Mouse (Mus musculus) thymus, adult 2 months (tissue): ENCODE measurements around the gene Zfp507. TPM values are rescaled to one million over a fixed set of nuclear protein-coding genes. Genes with fewer than 3 reads are reported as not detected.

ENCODE experiments used
- DNase-seq: peaks from one replicate; pipeline ENCODE4 v3.0.0; 2021
- H3K27ac ChIP-seq: fragments of 200-500 bp; 2 replicates; pipeline ENCODE4 v1.5.1; 2012; ENCODE audit warnings: low read length, control low read depth; ENCODE audit not compliant: control insufficient read depth, insufficient read depth
- H3K27me3 ChIP-seq: fragments of 200-500 bp; 2 replicates; pipeline ENCODE4 v1.6.1; 2012; ENCODE audit warnings: mild to moderate bottlenecking, low read length, moderate library complexity, mixed read lengths; ENCODE audit not compliant: control insufficient read depth, insufficient read depth
- H3K36me3 ChIP-seq: fragments of 200-500 bp; 2 replicates; pipeline ENCODE4 v1.6.1; 2012; ENCODE audit warnings: mild to moderate bottlenecking, low read length, moderate library complexity; ENCODE audit not compliant: control insufficient read depth, insufficient read depth
- H3K4me1 ChIP-seq: fragments of 200-500 bp; replicated peaks from 2 replicates; pipeline ENCODE4 v1.6.1; 2012; ENCODE audit warnings: low read length; ENCODE audit not compliant: control insufficient read depth, insufficient read depth
- H3K4me3 ChIP-seq: fragments of 200-500 bp; 2 replicates; pipeline ENCODE4 v1.5.1; 2012; ENCODE audit warnings: mild to moderate bottlenecking, low read length, control low read depth, moderate library complexity; ENCODE audit not compliant: control insufficient read depth, insufficient read depth
- CTCF ChIP-seq: fragments of 200-500 bp; IDR thresholded peaks from 2 replicates; pipeline ENCODE4 v1.5.1; 2012; ENCODE audit warnings: mild to moderate bottlenecking, control low read depth, low read length, moderate library complexity, borderline replicate concordance; ENCODE audit not compliant: control insufficient read depth, poor library complexity, insufficient read depth; ENCODE audit errors: extremely low read depth
- POLR2A ChIP-seq: fragments of 200-500 bp; IDR thresholded peaks from 2 replicates; pipeline ENCODE4 v1.6.1; 2012; ENCODE audit warnings: mild to moderate bottlenecking, low read length, control low read depth, moderate library complexity; ENCODE audit not compliant: control insufficient read depth, poor library complexity, insufficient read depth; ENCODE audit errors: extremely low read depth
- WGBS: fragments of 180-500 bp; shearing (Covaris S2); methylation state at CpG from one replicate; pipeline ENCODE4 v1.1.7; 2018; 5-methylcytosine and 5-hydroxymethylcytosine counted together
- polyA plus RNA-seq: library from polyadenylated mRNA; depleted of rRNA; stranded (reverse); fragments of >200 nt; gene quantifications from 2 replicates; pipeline ENCODE4 v1.2.3, GENCODE M21; 2012; rRNA removed

Zfp507 gene
- polyA plus RNA-seq, 1 experiment: 12.7 TPM

GRCm38 (mm10) chr7:35733313-35734050 lies 69.3 kb downstream of the Zfp507 start:
- no peak for TF ChIP-seq POLR2A
- no peak for TF ChIP-seq CTCF
- peaks cover 12% of the 10 kb centered on the region for H3K4me1 ChIP-seq
- DNase-seq: no peak
- H3K4me3 ChIP-seq: no peak overlapping the region
- no peaks in the 10 kb centered on the region for H3K36me3 ChIP-seq
- 93% methylated on average over 14 of the region's 14 CpGs for WGBS
- no peaks in the 10 kb centered on the region for H3K27me3 ChIP-seq
- no peak overlapping the region for H3K27ac ChIP-seq

DNA sequence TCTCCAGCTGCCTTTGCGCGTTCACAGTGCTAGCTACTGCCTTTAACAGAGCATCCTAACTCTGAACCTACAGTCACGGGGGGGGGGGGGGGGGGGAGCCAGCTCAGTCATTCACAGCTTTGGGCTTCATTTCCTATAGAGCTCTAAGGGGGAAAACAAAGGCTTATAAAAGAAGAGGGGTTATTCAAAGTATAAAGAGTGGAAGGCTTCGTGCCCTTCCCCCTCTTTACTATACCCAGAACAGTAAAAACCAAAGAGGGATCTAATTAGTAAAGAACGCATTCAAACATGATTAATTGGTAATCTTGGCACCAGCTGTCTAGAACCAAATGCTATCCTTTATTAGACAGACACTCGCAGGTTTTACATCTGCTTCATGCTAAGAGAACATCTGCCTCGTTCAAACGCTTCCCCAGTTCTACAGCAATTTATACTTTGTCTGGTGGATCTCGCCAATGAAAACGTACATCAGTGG lies 70.2 kb downstream of the Zfp507 start:
- 92% methylated on average over 10 of the region's 10 CpGs for WGBS
- Histone ChIP-seq H3K27ac (no peak overlapping the region), H3K4me1 (peaks cover 12% of the 10 kb centered on the region), H3K27me3 (no peaks in the 10 kb centered on the region), H3K4me3 (no peak overlapping the region), H3K36me3 (no peaks in the 10 kb centered on the region)
- TF ChIP-seq POLR2A (no peak), CTCF (no peak)
- DNase-seq: no peak

DNA sequence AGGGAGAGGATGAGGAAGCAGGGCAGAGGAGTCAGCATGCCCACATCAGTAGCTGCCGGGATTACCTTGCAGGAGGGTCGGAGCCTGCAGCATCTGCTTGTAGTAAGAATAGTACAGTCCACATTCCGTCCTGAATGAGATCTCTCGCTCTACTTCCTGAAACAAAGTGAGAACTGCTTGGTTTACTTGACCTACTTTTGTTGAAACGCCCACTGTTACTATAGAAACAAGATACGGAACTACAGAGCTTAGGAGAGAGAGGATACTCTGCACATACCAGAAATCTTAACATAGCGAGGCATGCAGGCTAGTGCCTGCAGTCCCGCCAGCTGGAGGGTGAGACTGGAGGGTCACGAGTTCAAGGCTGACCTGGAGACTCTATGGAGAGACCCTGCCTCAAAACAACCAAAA lies 73.2 kb downstream of the Zfp507 start:
- H3K27ac ChIP-seq: peak overlapping the region; percentile 67
- H3K4me1 ChIP-seq: peaks cover 12% of the 10 kb centered on the region
- H3K27me3 ChIP-seq: no peaks in the 10 kb centered on the region
- no peaks in the 10 kb centered on the region for H3K36me3 ChIP-seq
- peak; percentile 47 for DNase-seq
- H3K4me3 ChIP-seq: peak overlapping the region; percentile 31
- TF ChIP-seq POLR2A: no peak
- TF ChIP-seq CTCF: no peak
- 49% methylated on average over 9 of the region's 9 CpGs for WGBS

GRCm38 (mm10) chr7:35728376-35728775 lies 74.4 kb downstream of the Zfp507 start:
- no peak for TF ChIP-seq CTCF
- no peak for TF ChIP-seq POLR2A
- WGBS: 93% methylated on average over 12 of the region's 12 CpGs
- H3K36me3 ChIP-seq: no peaks in the 10 kb centered on the region
- H3K27ac ChIP-seq: no peak overlapping the region
- peaks cover 12% of the 10 kb centered on the region for H3K4me1 ChIP-seq
- H3K4me3 ChIP-seq: no peak overlapping the region
- no peak for DNase-seq
- no peaks in the 10 kb centered on the region for H3K27me3 ChIP-seq

- Histone ChIP-seq H3K27ac (no peak overlapping the region), H3K4me3 (no peak overlapping the region), H3K36me3 (peaks cover 24% of the 10 kb centered on the region), H3K4me1 (no peaks in the 10 kb centered on the region), H3K27me3 (no peaks in the 10 kb centered on the region)
- 100% methylated on average over 2 of the region's 2 CpGs for WGBS
- TF ChIP-seq CTCF (no peak), POLR2A (no peak)
- DNase-seq: no peak
These were observed 79.8 kb downstream of the Zfp507 start for GRCm38 (mm10) chr7:35723035-35723434.

Other genes starting within 250 kb of the Zfp507 start
- gene Nudt19, start 246.7 kb downstream of the Zfp507 start, polyA plus RNA-seq: 40.2 and 44.1 TPM in 2 replicates
- 0.26 TPM in 2 replicates for gene Rgs9bp, start 217.4 kb downstream of the Zfp507 start, polyA plus RNA-seq
- 41.6 and 44.9 TPM in 2 replicates for gene Ankrd27, start 216.8 kb downstream of the Zfp507 start, polyA plus RNA-seq
- 47.6 and 50.1 TPM in 2 replicates for gene Pdcd5, start 155.5 kb downstream of the Zfp507 start, polyA plus RNA-seq
- 28.7 and 30.5 TPM in 2 replicates for gene Dpy19l3, start 48.5 kb downstream of the Zfp507 start, polyA plus RNA-seq